Mouse (Mus musculus) bone marrow, adult 2 months (tissue): ENCODE measurements around the gene Prr15l.

Experiments
- CTCF ChIP-seq: fragments of 200-500 bp; IDR thresholded peaks from 2 replicates; pipeline ENCODE4 v1.5.1; 2011; ENCODE audit warnings: low read length, control low read depth; ENCODE audit not compliant: control insufficient read depth, insufficient read depth
- POLR2A ChIP-seq: fragments of 200-500 bp; IDR thresholded peaks from 2 replicates; pipeline ENCODE4 v1.6.1; 2011; ENCODE audit warnings: low read depth, mild to moderate bottlenecking, control low read depth, low read length, borderline replicate concordance; ENCODE audit not compliant: control insufficient read depth

DNA sequence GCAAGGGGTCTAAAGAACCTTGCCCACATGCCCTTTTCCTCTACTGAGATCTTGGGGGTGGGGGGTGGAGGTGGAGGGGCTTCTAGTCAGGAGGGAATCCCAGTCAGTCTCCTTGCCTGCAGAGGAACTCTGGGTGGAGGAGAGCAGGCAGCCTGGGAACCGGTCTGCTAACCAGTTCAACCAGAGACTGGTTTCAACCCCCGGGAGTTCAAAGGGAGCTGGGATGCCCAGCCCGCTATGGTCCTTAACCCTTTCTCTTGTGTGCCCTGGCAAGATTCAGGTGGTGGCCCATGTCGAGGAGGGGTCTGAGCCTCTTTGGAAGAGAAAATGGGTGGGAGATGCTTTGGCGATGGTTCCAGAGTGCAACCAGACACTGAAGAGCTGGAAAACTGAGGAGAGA is 787 bp downstream of the Prr15l start:
- TF ChIP-seq CTCF (no peak), POLR2A (no peak)
